Mouse (Mus musculus): ENCODE results near the gene Saa1.

- TF ChIP-seq CTCF (conservative IDR thresholded peaks at IDR 0.05; ENCODE audit: insufficient read depth, insufficient read length, low read depth, low read length) (no peak), POLR2A (IDR thresholded peaks at IDR 0.05; ENCODE audit: low read depth, low read length) (no peak)
Observed at GRCm38 (mm10) chr7:46716897-46717296, 25.9 kb downstream of the Saa1 start.

Measured in kidney, adult 2 months (tissue).